Comparison of ENCODE assay signal across 22 mouse cellular contexts in genomic region chr17:45590410-45590809, GRCm38 (mm10). TPM values are rescaled to one million over a fixed set of nuclear protein-coding genes. Genes with fewer than 3 reads are reported as not detected.
DNase-seq lines count a peak whose midpoint lies in the region; ATAC-seq lines count a peak whose summit lies in the region.
"Had no signal": no experiment of that assay in that cellular context is flagged by ENCODE, and none has a peak within 500 bp of the region (broad histone marks: within the 10 kb centered on the region; RNA-seq: fewer than 3 reads in every experiment).

No protein-coding gene starts in this region.

- no peak overlapping the region for H3K9ac ChIP-seq in kidney, embryonic 15.5 days
- H3K9ac ChIP-seq: embryonic facial prominence, embryonic 15.5 days; forebrain, embryonic 13.5 days; heart, embryonic 12.5 days; liver, embryonic 15.5 days; neural tube, embryonic 12.5 days had no signal

- no peak overlapping the region for H3K4me3 ChIP-seq in kidney, embryonic 15.5 days (replicated peaks)
- no peak overlapping the region for H3K4me3 ChIP-seq in midbrain, embryonic 10.5 days
- H3K4me3 ChIP-seq: embryonic facial prominence, embryonic 15.5 days; forebrain, embryonic 13.5 days; heart, embryonic 12.5 days; liver, embryonic 15.5 days; neural tube, embryonic 12.5 days had no signal

- DNase-seq in adrenal gland, postnatal 10 days = peak; percentile 8
- no peak for DNase-seq in adrenal gland, postnatal 4 days (ENCODE audit: low spot score in 2 of 2)
- DNase-seq in kidney, adult 11 months = peak; percentile 3
- DNase-seq in testis, postnatal 10 days (ENCODE audit: low spot score) = peak; percentile 37
- no peak for DNase-seq in testis, postnatal 14 days (ENCODE audit: low spot score)
- no peak for DNase-seq in left cerebral cortex, postnatal 14 days (ENCODE audit: low spot score in 2 of 2)
- no peak for DNase-seq in midbrain, embryonic 10.5 days (ENCODE audit: low spot score)
- DNase-seq: heart, postnatal 4 days; thymus, postnatal 36 days had no signal

- peaks cover 40% of the 10 kb centered on the region for H3K36me3 ChIP-seq in kidney, embryonic 15.5 days
- peaks cover 41% of the 10 kb centered on the region for H3K36me3 ChIP-seq in midbrain, embryonic 10.5 days

- H3K9me3 ChIP-seq in kidney, embryonic 15.5 days (replicated peaks) = no peaks in the 10 kb centered on the region
- H3K9me3 ChIP-seq in midbrain, embryonic 10.5 days (replicated peaks) = peaks cover 8% of the 10 kb centered on the region; the same call in 1 of the 2 replicates
- H3K9me3 ChIP-seq: embryonic facial prominence, embryonic 15.5 days; forebrain, embryonic 13.5 days; neural tube, embryonic 12.5 days had no signal

- 73% methylated on average over 6 of the region's 6 CpGs for WGBS in kidney, embryonic 15.5 days
- WGBS in midbrain, embryonic 10.5 days = 89% methylated on average over 6 of the region's 6 CpGs

- no peaks in the 10 kb centered on the region for H3K27me3 ChIP-seq in kidney, embryonic 15.5 days
- peaks cover 39% of the 10 kb centered on the region for H3K27me3 ChIP-seq in midbrain, embryonic 10.5 days (ENCODE audit: low read depth, poor library complexity, severe bottlenecking)
- H3K27me3 ChIP-seq: CH12.LX; embryonic facial prominence, embryonic 15.5 days; liver, embryonic 15.5 days had no signal

- H3K4me2 ChIP-seq in kidney, embryonic 15.5 days = no peak overlapping the region
- H3K4me2 ChIP-seq: embryonic facial prominence, embryonic 15.5 days; forebrain, embryonic 13.5 days; heart, embryonic 12.5 days; neural tube, embryonic 12.5 days had no signal

- no peak for ATAC-seq in kidney, embryonic 15.5 days (replicated peaks; ENCODE audit: low FRiP score)
- ATAC-seq: forebrain, embryonic 13.5 days; hindbrain, postnatal 0 days had no signal

- intact Hi-C loops in left cerebral cortex, postnatal 14 days (cut with DNase I) = no loop called here

- peaks cover 58% of the 10 kb centered on the region for H3K4me1 ChIP-seq in kidney, embryonic 15.5 days
- peaks cover 57% of the 10 kb centered on the region for H3K4me1 ChIP-seq in midbrain, embryonic 10.5 days

- H3K27ac ChIP-seq in kidney, embryonic 15.5 days = no peak overlapping the region
- no peak overlapping the region for H3K27ac ChIP-seq in midbrain, embryonic 10.5 days (replicated peaks)
- H3K27ac ChIP-seq: embryonic facial prominence, embryonic 15.5 days; forebrain, embryonic 13.5 days; hindbrain, postnatal 0 days; neural tube, embryonic 12.5 days had no signal

RNA-seq across cellular contexts. Expression of gene Slc29a1, which starts 9.0 kb away (rescaled TPM):
- total RNA-seq in adrenal gland, postnatal 10 days (2021) = 100 to 1,000 TPM; 130 to 145 TPM
- total RNA-seq in adrenal gland, postnatal 4 days (2021) = 100 to 1,000 TPM; 138 to 145 TPM
- polyA plus RNA-seq in kidney, embryonic 15.5 days (2015; fragmentation: Nextera tagmentation; extraction: Ambion mirVana) = 100 and 102 TPM in 2 replicates
- 10 to 100 TPM; 21.0 to 24.4 TPM for total RNA-seq in left cerebral cortex, postnatal 14 days (2021)
- polyA plus RNA-seq in midbrain, embryonic 10.5 days (2016; fragmentation: Nextera tagmentation; extraction: Ambion mirVana) = 62.9 and 70.6 TPM in 2 replicates

RNA-seq across cellular contexts. Expression of gene Mymx, which starts 11.5 kb away (rescaled TPM):
- total RNA-seq in adrenal gland, postnatal 10 days (2021) = 1 to 10 TPM in 1 of 2 experiments, under 1 TPM in 1; 0.57 to 1.9 TPM
- 1 to 10 TPM; 1.6 to 4.0 TPM for total RNA-seq in adrenal gland, postnatal 4 days (2021)
- polyA plus RNA-seq in kidney, embryonic 15.5 days (2015; fragmentation: Nextera tagmentation; extraction: Ambion mirVana) = 5.7 and 6.3 TPM in 2 replicates
- total RNA-seq in left cerebral cortex, postnatal 14 days (2021) = not detected
- polyA plus RNA-seq in midbrain, embryonic 10.5 days (2016; fragmentation: Nextera tagmentation; extraction: Ambion mirVana) = 0.21 and 0.39 TPM in 2 replicates
- total RNA-seq: CH12.LX; heart, postnatal 4 days; hindbrain, postnatal 0 days; layer of hippocampus, adult 18-20 months; left cerebral cortex, adult 18-20 months; megakaryocyte-erythroid progenitor cell, adult 5-6 weeks; midbrain, postnatal 0 days had no signal
- polyA plus RNA-seq: forebrain, embryonic 13.5 days; hindbrain, postnatal 0 days; midbrain, postnatal 0 days; spleen, adult 2 months had no signal

RNA-seq across cellular contexts. Expression of gene Hsp90ab1, which starts 17.3 kb away (rescaled TPM):
- total RNA-seq in adrenal gland, postnatal 10 days (2021) = 1,000 to 10,000 TPM; 1,111 to 1,198 TPM
- total RNA-seq in adrenal gland, postnatal 4 days (2021) = 1,000 to 10,000 TPM; 1,575 to 1,663 TPM
- polyA plus RNA-seq in kidney, embryonic 15.5 days (2015; fragmentation: Nextera tagmentation; extraction: Ambion mirVana) = 1,881 and 1,940 TPM in 2 replicates
- total RNA-seq in left cerebral cortex, postnatal 14 days (2021) = 1,000 to 10,000 TPM; 1,454 to 1,586 TPM
- polyA plus RNA-seq in midbrain, embryonic 10.5 days (2016; fragmentation: Nextera tagmentation; extraction: Ambion mirVana) = 1,780 and 2,044 TPM in 2 replicates

RNA-seq across cellular contexts. Expression of gene Slc35b2, which starts 26.7 kb away (rescaled TPM):
- total RNA-seq in adrenal gland, postnatal 10 days (2021) = 10 to 100 TPM; 65.9 TPM
- 10 to 100 TPM; 69.2 to 71.8 TPM for total RNA-seq in adrenal gland, postnatal 4 days (2021)
- 142 TPM in 2 replicates for polyA plus RNA-seq in kidney, embryonic 15.5 days (2015; fragmentation: Nextera tagmentation; extraction: Ambion mirVana)
- 10 to 100 TPM; 41.6 to 46.1 TPM for total RNA-seq in left cerebral cortex, postnatal 14 days (2021)
- polyA plus RNA-seq in midbrain, embryonic 10.5 days (2016; fragmentation: Nextera tagmentation; extraction: Ambion mirVana) = 122 and 124 TPM in 2 replicates

RNA-seq across cellular contexts. Expression of gene Nfkbie, which starts 34.9 kb away (rescaled TPM):
- 1 to 10 TPM; 4.4 to 6.2 TPM for total RNA-seq in adrenal gland, postnatal 10 days (2021)
- 1 to 10 TPM; 3.0 to 4.5 TPM for total RNA-seq in adrenal gland, postnatal 4 days (2021)
- 5.3 and 5.7 TPM in 2 replicates for polyA plus RNA-seq in kidney, embryonic 15.5 days (2015; fragmentation: Nextera tagmentation; extraction: Ambion mirVana)
- 1 to 10 TPM; 1.8 to 2.0 TPM for total RNA-seq in left cerebral cortex, postnatal 14 days (2021)
- polyA plus RNA-seq in midbrain, embryonic 10.5 days (2016; fragmentation: Nextera tagmentation; extraction: Ambion mirVana) = 8.6 and 9.2 TPM in 2 replicates

Comparison
In these comparisons a context has a peak if more than half of its experiments do, and no peak if none do; other contexts are left out.
1. DNase-seq: peak in adrenal gland, postnatal 10 days (single experiment), kidney, adult 11 months (single experiment) and testis, postnatal 10 days (single experiment); none in adrenal gland, postnatal 4 days (0 of 2), testis, postnatal 14 days (single experiment), left cerebral cortex, postnatal 14 days (0 of 2) and midbrain, embryonic 10.5 days (single experiment).
2. RNA of gene Slc29a1, which starts 9.0 kb away (total RNA-seq): 130 to 145 TPM in adrenal gland, postnatal 10 days and 138 to 145 TPM in adrenal gland, postnatal 4 days; 21.0 to 24.4 TPM in left cerebral cortex, postnatal 14 days; every median in the first group is over 4 times any median in the second.